Mouse (Mus musculus): ENCODE results near the gene 2310022B05Rik. TPM values are rescaled to one million over a fixed set of nuclear protein-coding genes. Genes with fewer than 3 reads are reported as not detected.

Gene 2310022B05Rik
- total RNA-seq, 2 experiments from 2014 or later: 12.5 to 42.8 TPM

DNA sequence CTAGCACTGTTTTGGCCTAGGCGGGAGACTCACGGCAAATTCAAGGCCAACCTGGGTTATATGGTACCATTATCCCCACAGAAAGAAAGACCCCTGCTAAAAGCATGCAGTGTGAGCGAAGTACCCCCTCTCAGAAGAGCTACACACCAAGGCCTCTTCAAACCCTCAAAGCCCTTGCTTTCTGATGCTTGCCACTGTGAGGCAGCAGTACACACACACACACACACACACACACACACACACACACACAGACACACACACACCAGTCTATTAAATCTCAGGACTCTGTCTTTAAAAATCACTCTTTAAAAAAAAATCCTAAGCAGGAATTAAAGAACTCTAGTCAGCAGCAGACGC is 683 bp upstream of the 2310022B05Rik start:
- no peak for ATAC-seq (replicated peaks; ENCODE audit: low FRiP score, poor library complexity, severe bottlenecking)

DNA sequence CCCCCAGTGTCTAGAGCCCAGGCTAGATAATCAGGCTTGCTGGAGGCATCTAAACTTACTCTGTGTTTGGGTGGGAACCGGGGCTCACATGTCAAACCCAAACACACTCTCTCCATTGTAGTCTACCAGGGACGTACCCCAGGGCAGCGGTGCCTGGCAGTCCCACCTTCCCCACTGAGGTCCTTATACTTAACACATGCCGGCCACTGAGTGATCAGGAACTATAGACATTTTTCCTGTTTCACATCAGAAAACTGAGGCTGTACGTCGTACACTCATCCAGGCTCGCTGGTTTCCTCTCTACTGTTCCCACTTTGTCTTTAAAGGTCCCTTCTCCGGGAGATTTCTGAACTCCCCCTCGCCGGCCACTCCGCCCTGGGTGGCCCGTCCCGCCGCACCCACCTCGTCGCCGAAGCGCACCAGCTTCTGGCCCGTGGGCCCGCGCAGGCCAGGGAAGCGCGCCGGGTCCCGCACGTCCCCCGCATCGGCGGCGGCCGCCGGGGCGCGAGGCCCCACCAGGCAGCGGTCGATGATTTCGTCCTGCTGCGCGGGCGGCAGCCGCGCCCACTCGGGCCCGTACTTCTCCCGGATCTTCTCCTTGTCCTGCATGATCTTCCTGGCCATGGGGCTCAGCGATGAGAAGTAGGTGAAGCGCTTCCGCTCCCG is 590 bp downstream of the 2310022B05Rik start:
- ATAC-seq (replicated peaks; ENCODE audit: low FRiP score, poor library complexity, severe bottlenecking): no peak

DNA sequence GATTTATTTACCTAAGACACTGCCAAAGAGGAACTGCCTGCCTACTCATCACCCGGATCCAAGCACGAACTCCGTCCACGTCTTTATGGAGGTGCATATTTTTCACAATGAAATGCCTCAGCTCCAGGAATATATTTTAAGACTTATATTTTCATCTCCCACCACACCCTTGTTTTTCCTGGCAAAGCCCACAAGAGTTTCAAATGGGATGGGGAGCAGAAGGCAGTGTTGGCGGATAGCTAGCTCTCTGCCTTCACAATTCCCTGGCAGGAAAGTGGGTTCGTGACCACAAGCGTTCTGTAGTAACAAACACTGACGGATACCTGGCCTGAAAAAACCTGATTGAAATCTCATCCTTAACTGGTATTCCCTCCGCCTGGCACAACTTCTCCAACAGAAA is 1.4 kb downstream of the 2310022B05Rik start:
- ATAC-seq (replicated peaks; ENCODE audit: low FRiP score, poor library complexity, severe bottlenecking): no peak

DNA sequence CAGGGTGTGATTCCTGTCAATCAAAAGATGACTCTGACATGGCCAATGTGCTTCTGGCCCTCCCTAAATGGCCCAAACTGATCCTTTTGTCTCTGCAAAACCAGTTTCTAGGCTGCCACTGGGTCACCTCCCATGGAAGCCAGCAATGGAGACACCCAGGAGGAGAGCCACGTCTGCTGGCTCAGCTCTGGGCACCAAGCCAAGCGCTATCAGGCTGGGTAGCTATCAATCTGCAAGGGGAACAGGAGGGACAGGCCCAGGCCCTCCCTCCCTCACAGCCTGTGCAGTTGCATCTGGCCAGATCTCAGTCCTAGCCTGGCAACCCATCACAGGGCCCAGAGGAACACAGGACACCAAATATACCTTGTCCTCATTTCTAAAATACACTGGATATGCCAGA is 4.8 kb downstream of the 2310022B05Rik start:
- ATAC-seq (replicated peaks; ENCODE audit: low FRiP score, poor library complexity, severe bottlenecking): peak; percentile 78

DNA sequence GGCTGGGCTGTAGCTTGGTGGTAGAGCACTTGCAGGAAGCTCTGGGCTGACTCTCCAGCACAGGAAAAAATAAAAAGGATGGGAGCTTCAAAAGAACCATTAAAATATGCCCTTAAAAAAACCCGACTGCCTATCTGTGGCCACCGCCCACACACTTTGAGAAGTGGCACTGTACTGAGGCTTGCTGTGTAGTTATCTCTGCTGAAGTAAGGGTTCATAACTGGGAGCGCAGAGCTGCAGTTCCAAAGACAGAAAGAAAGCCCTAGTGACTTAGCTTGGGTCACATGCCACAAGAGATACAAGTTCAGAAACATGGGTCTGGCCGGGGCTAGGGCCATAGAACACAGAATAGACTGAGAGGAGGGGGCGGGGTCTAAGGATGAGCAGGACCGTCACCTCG is 5.2 kb downstream of the 2310022B05Rik start:
- ATAC-seq (replicated peaks; ENCODE audit: low FRiP score, poor library complexity, severe bottlenecking): peak; percentile 79

DNA sequence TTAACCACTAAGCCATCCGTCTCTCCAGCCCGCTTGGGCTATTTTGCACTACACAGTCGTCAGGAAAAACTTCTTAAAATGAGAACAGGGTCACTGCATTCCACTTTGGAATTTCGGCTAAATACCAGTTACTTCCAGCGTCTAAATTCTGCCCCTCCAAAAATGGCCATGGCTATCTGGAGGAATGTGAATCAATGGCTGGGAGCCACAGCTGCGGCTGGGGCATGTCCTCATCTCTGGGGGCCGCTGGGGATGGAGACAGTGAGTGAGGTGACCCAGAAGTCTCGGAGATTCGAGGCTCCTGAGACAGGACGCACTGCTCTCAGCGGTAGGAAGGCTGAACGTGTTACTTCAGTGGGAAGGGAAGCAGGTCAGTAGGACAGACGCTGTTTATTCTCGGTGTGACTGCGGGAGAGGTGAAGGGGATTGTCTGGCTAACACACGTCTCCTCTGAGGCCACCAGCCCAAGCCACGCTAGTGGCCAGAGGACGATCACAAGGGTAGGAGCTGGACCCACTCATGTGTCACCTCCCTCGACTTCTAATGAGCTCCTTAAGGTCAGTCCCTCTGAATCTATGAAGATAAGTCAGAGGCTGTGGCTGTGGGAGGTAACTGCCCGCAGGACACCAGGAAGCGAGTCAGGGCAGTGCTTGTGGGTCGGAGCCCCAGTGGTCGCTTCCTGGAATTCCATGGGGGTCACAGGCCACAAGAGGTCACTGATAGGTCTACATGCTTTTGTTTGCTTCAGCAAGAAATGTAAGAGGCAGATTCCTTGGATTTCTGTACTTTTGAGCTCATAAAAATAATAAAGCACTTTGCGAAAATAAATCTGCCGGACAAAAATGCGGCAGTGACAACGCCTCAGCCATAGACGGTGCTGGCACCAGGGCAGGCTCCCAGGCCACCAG is 9.3 kb downstream of the 2310022B05Rik start:
- ATAC-seq (replicated peaks; ENCODE audit: low FRiP score, poor library complexity, severe bottlenecking): no peak

DNA sequence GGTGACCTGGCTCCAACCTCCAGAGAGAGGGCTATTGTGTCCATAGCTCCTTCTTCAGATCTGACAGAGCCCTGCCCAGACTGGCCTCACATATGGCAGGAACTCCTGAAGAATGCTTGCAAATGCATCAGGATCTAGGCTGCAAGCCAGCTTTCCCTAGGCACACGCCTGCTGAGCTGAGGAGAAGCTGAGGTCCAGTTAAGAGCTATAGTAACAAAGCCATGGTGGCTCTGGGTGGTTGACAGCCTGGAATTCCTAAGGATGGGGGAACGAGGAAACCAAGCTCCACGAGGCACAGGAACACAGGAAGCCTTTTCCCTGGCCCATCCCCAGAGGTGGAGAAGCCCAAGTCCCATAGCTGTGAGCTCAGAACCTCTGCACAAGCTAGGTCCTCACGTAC is 10.6 kb downstream of the 2310022B05Rik start:
- no peak for ATAC-seq (replicated peaks; ENCODE audit: low FRiP score, poor library complexity, severe bottlenecking)

DNA sequence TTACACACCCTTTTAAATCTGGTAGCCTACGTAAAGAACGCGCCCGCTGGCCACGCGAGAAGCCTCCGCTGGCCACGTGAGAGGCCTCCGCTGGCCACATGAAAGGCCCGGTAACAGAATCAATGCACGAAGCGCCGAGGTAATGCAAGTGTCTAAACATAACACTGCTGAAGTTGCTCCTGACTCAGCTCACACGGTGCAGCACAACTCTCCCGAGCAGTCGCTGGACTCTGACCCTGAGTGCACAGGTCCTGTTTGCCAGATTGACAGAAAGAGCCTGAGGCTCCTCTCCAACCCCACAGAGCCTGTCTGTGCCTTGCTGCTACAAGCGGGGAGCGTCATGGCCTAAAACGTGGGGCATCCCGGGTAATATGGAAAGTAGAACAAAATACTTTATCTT is 11.4 kb downstream of the 2310022B05Rik start:
- no peak for ATAC-seq (replicated peaks; ENCODE audit: low FRiP score, poor library complexity, severe bottlenecking)

DNA sequence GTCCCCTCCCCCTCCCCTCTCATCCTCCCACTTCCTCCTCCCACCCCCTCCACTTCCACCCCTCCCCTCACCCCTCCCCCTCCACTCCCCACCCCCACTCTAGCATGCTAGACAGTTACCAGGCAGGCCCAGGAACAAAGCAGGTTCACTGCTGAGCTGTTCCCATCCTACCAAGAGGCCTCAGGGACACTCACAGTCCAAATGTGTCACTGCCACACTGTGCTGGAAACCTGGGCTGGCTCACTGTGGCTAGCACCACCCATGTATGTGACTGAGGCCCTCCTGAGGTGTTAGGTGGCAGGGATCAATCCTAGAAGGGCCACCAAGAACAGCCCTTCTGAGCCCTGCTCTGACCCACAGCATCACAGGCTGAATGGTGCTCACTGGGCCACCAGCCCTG is 14.9 kb downstream of the 2310022B05Rik start:
- ATAC-seq (replicated peaks; ENCODE audit: low FRiP score, poor library complexity, severe bottlenecking): no peak

DNA sequence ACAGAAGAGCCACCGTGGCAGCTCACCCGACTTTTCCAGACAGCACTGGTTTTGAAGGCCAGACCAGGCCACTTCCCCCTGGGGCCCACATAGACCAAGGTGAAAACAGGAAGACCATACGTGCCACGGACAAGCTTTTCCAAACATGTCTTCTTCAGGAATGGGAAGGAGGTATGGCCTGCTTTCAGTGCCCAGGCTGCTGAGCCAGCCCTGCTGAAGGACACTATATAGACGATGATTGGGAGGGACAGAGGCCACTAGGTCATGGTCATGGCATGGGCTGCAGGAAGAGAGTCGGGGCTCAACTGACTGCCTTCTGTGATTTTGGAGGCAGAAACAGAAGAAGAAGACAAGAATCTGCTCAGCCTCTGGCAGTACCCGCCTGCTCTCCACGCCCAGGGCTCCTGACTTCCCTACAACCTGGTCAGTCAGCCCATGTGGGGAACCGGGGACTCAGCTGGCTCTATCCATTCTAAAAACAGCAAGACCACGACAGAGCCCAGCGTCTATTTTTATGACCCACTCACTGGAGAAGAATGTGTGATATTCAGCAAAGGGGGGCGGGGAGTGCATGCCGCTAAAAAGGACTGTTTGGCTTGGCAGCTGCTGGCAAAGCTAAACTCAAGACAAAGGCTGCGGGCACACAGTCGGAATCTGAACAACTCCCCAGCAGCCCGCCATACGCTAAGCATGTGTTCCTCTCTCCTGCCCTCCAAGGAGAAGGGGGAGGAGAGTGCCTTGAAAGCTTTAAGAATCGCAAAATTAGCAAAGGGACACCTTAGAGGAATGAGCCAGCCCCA is 19.4 kb downstream of the 2310022B05Rik start:
- ATAC-seq (replicated peaks; ENCODE audit: low FRiP score, poor library complexity, severe bottlenecking): no peak

DNA sequence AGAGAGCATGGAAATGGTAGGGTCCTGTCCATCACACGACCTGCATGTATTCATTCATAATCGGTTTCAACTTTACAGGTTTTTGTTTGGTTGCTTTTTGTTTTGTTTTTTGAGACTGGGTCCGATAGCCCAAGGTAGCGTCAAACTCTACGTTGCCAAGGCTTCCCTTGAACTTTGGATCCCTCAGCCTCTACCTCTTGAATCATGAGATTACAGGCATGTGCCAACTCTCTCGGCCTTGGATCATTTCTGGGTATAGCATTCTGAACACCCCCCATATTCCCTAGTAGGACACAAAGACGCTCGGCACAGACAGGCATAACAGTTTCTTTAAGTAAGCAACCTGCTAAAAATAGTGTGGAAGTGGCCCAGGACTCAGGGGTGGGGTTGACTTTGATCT is 21.6 kb downstream of the 2310022B05Rik start:
- ATAC-seq (replicated peaks; ENCODE audit: low FRiP score, poor library complexity, severe bottlenecking): no peak

DNA sequence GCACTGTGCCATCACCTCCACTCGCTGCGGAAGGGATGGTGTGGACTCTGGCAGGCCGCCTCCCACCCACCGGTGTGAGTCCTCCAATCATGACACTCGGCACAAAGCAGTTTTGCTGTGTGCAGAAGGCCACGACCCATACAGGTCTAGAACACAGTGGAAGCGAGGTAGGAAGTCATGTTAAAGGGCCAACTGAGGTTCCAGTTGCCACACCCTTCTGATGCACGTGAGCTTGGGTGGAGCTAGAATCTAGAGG is 28.0 kb downstream of the 2310022B05Rik start:
- no peak for ATAC-seq (replicated peaks; ENCODE audit: low FRiP score, poor library complexity, severe bottlenecking)

DNA sequence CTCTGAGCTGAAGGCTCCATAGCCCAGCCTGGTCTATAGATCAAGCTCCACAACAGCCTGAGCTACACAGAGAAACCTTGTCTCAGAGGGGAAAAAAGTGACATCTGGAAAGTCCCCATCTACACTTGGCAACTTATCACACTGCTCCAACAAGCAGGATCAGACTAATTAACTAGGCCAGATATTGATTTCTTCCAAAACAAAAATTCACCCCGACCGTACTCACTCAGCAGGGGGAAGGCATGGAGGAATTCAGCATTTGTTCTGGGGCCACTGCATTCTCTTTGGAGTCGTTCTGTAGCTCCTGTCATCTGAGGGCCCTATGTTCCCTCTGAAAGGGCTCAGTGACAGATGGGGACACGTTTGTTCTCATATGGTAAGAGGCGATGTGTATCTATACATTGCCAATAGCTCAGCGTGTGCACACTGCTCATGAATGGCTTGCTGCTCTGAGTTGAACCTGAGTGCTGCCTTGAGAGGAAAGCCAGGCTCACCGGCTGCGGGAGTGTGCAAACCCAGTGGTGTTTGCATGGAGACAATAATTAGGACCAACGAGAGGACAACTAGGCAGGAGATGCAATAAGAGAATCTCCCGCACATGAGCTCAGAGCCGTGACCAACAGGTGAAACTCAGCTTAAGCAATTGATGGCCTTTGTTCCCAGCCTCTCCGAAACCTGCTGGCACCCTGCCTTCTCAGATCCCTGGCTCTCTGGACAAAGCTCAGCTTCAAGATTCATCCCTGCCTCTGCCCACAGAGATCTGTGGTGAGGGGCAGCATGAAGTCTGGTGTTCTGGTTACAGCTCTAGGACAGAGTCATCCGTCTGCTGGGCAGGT is 28.5 kb downstream of the 2310022B05Rik start:
- no peak for ATAC-seq (replicated peaks; ENCODE audit: low FRiP score, poor library complexity, severe bottlenecking)

DNA sequence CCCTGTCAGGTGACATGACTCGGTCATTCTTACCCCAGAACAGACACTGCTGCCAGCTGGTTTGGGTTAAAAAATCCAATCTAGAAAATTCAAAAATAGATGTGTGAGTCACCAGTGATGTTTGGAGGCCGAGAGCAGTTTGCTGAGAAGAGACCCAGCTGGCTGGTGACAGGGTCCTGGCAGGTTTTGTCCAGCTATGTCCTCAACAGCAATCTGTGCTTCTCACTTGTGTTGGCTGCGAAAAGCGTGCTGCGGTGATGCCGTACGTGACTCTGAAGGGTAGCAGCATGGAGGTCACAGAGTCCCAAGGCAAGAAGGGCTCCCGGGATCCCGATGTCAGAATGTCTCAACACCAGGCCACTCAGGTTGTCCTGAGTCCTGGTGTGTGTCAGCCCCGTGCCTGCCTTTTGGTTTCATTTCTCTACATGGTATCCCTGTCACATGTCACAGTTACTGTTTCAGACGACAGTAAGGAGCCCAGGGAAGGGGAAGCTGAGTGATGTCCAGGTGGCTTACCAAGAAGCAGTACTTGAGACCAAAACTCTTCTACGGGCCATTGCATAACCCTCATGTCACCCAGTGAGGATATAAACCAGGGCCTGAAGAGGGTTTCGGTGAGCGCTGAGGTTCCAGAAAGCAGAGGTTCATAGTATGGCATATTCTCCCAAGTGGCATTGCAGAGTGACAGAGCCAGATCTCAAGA is 30.0 kb downstream of the 2310022B05Rik start:
- ATAC-seq (replicated peaks; ENCODE audit: low FRiP score, poor library complexity, severe bottlenecking): no peak

DNA sequence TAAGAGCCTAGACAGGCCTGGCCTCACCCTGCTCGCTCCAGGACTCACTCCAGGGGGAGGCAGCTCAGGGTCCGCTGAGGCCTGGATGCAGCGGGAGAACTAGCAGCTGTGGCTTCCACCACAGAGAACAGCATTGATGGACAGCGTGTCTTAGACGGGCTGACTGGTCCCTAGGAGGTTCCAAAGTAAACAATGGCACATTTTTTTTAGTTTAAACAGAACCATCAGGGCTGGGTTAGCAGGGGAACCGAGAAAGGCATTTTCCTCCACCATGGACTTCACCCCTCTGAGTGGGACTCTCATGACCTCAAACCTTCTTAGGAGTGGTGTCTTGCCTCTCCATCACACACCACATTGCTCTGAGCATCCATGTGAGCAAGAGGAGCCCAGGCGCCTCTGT is 31.2 kb downstream of the 2310022B05Rik start:
- ATAC-seq (replicated peaks; ENCODE audit: low FRiP score, poor library complexity, severe bottlenecking): no peak

DNA sequence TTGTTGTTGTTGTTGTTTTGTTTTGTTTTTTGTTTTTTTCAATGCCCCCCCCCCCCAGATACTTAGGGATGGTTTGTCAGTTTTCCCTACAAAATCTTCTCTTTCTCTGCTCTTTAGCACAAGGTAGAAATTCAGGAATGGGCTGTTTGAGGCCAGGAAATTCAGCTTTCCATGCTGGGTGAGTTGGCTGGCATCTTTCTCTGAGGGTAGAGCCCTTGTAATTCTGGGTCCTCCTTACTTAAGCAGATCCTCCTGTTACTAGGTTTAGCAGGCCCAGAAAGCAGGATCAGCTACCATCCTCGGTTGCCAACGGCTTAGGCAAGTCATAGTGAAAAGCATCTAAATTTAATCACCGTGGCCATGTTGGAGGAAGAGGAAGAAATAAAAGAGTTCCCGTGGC is 32.3 kb downstream of the 2310022B05Rik start:
- ATAC-seq (replicated peaks; ENCODE audit: low FRiP score, poor library complexity, severe bottlenecking): no peak

DNA sequence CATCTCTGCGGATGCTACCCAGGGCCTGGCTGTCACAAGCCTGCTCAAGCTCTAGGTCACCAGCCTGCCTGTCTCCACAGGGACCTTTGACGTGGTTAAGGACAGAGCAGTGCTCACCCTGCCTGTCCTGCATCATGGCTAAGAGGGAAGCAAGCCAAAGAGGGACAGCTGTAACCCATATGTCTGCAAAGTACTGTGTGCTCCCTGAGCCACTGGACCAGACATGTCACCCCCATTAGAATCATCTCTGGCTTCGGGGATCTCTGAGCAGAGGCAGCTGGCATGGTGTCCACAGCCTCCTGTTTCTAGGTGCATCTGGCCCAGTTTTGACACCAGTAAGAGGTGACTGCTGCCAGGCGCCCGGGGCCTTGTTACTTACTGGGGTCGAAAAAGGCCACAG is 32.7 kb downstream of the 2310022B05Rik start:
- ATAC-seq (replicated peaks; ENCODE audit: low FRiP score, poor library complexity, severe bottlenecking): no peak

DNA sequence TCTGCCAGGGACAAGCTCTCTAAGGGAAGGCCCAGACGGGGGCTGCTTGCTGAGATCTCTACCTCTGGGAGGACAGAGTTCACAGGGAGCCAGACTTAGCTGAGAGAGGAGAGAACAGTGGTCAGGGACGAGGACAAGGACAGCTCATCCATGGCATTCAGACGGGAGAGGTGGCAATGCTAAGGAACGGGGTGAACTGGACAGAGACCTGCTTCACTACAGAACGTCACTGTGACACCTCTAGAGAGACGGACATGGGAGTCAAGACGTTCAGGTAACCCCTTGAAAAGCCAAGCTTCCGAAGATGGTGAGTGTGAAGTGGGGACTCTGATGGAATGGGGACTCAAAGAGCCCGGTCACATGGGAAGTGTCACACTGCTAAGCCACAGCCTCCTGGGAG is 36.9 kb downstream of the 2310022B05Rik start:
- ATAC-seq (replicated peaks; ENCODE audit: low FRiP score, poor library complexity, severe bottlenecking): no peak

DNA sequence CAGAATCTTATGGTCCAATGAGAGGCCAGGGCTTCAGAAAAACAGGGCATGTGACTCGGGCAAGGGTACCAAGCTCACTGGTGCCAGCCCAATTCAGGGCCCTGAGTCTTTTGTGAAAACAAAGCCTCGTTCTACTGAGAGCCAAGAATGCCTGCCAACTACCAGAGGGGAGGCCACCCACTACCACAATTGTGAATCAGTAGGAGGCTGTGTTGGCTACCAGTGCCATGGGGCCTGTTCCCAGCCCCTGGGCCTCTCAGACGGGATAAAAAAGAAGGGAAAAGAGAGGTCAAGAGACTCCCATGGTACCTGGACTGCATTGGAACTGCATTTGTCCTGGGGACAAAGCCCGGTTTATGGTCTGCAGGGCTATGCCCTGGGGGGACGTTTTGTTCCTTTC is 41.9 kb downstream of the 2310022B05Rik start:
- ATAC-seq (replicated peaks; ENCODE audit: low FRiP score, poor library complexity, severe bottlenecking): no peak
